In the genomic region with DNA sequence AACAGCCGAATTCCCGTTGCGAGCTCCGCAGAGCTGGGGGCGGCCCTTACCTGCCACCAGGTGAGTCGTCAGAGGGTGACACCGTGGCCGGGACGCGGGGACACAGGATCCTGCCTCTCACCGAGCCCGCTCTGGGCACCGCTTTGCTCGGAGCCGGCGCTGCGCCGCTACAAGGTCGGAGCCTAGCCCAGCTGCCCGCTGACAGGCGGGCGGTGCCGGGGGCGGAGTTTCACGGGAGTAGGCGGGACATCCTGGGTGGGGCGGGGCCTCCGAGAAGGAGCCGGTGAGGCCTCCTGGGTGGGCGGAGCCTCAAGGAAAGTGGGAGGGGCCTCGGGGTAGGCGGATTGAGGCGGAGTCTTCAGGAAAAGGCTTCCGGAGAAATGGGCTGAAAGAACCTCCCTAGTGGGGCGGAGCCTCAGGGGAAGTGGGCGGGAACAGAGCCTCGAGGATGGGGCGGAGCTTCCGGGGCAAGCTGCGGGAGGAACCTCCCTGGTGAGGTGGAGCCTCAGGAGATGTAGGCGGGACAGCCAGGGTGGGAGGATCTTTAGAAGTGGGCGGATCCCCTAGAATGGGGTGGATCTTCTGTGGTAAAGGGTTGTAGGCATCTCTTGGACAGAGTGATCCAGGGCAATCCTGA, we compare ENCODE assay signal across 8 mouse cellular contexts. TPM values are rescaled to one million over a fixed set of nuclear protein-coding genes. Genes with fewer than 3 reads are reported as not detected.
DNase-seq lines count a peak whose midpoint lies in the region; ATAC-seq lines count a peak whose summit lies in the region.

Gene Abcb9, minus strand, starts transcription at position 203 of the 637 bp plus-strand sequence.

- peak; percentile 93 for DNase-seq in adipocyte (ENCODE audit: low spot score)
- DNase-seq in embryo, embryonic 10 days (ENCODE audit: low spot score), result peak; percentile 88
- DNase-seq in gastrocnemius, postnatal 10 days, result peak; percentile 96
- peak; percentile 98 for DNase-seq in induced T-regulatory cell, adult 2 months (ENCODE audit: low read depth)
- DNase-seq in left cerebral cortex, adult 9 months (ENCODE audit: low spot score in 2 of 2), result peak; percentile 96 to 98
- peak; percentile 96 for DNase-seq in right cerebral cortex, postnatal 14 days
- peak; percentile 99 for DNase-seq in urinary bladder, postnatal 36 days (ENCODE audit: low spot score in 2 of 2)

- ATAC-seq in megakaryocyte progenitor cell, adult 5-6 weeks (replicated peaks; ENCODE audit: poor library complexity), result peak; percentile 88

RNA-seq across cellular contexts. Expression of gene Abcb9, which starts in this region (rescaled TPM):
- 1 to 10 TPM; 4.2 to 4.4 TPM for total RNA-seq in gastrocnemius, postnatal 10 days (2021)
- 0.35 and 0.54 TPM in 2 replicates for total RNA-seq in megakaryocyte progenitor cell, adult 5-6 weeks (2015)
- total RNA-seq in megakaryocyte progenitor cell, adult 5-6 weeks (2017), result 0.25 and 0.61 TPM in 2 replicates

Comparison
In these comparisons a context has a peak if more than half of its experiments do, and no peak if none do; other contexts are left out.
1. Peak in every context shown above with its lines: DNase-seq and ATAC-seq.
2. Peak in ATAC-seq in megakaryocyte progenitor cell, adult 5-6 weeks; RNA of the gene not detected or under 1 TPM.